Mouse (Mus musculus) adrenal gland, adult 2 months (tissue): ENCODE measurements around the gene Tfdp2. TPM values are rescaled to one million over a fixed set of nuclear protein-coding genes. Genes with fewer than 3 reads are reported as not detected.
"Not testable (repeated sequence)": the region's sequence is repeated elsewhere in the genome, so short reads cannot be mapped to it uniquely, and the experiment has no call there.

Experiments
- DNase-seq: peaks from one replicate; pipeline ENCODE4 v3.0.0; 2021
- polyA plus RNA-seq: library from polyadenylated mRNA; depleted of rRNA; stranded (reverse); fragments of >200 nt; gene quantifications from 2 replicates; pipeline ENCODE4 v1.2.3, GENCODE M21; 2012
- total RNA-seq, 2 experiments: library from RNA; stranded (reverse); gene quantifications; 2 replicates each; pipeline ENCODE4 v1.2.3; 2021

Tfdp2 gene
- total and polyA plus RNA-seq, 3 experiments: 59.4 to 76.1 (median 65.7) TPM

DNA sequence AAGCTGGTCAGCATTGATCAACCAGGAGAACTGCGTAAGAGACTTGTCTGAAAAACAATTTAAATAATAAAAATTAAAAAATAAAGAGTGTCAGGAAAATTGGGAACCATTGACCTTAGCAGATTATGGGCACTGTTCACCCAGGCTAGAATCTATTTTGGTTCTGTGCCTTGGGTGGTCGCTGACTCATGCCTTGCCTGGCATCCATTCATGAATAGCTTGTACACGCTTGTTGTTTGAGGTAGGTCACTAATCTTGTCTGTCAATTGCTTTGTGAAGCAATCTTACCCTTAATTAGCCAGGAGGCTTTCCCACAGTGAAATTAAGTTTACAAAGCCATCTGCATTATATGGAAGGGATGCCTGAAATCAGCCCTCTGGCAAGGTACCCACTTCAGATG, 112.7 kb downstream of the Tfdp2 start:
- DNase-seq: no peak

DNA sequence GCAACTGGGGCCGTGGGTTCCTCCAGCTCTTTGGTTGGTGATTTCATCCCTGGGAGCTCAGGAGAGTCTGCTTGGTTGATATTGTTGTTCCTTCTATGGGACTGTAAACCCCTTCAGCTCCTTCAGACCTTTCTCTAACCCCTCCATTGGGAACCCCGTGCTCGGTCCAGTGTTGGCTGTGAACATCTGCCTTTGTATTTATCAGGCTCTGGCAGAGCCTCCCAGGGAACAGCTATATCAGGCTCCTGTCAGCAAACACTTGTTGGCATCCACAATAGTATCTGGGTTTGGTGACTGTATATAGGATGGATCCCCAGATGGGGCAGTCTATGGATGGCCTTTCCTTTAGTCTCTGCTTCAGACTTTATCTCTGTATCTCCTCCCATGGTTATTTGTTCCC, 116.0 kb downstream of the Tfdp2 start:
- DNase-seq: no peak

DNA sequence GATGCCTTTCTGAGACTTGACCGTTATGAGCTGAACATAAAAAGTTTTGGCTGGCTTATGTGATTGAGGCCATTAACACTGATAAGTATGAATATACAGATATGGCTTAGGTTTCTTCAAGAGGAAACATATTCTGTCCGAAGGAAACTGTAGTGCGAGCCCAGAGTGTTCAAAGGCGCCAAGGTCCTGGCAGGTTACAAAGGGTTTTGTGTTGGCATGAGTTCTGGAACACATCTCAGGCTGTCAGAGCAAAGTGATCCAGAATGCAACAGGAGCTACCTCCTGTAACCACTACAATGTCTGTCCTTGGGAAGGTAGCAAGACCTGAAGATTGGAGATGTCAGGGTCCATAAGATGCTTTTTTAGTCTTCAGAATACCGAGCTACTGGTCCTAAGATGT, 123.3 kb downstream of the Tfdp2 start:
- DNase-seq: no peak

DNA sequence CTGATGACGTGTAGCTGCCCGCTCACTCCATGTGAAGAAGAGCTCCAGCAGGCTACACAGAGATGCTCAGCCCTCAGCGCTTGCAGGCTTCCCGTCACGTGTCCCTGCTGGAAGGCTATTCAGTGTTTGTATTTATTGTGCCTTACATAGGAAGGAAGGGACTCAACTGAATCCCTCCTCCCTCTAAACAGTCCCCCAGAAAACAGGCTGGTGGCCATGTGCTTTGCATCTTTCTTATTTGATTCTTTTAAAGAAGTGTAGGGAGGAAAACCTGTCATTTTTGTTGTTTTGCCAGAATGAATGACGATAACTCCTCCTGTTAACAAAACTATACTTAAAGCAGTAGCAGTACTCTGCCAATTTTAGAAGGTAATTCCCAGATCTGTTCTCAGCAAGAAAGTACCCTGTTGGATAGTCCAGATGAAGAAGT, 124.5 kb downstream of the Tfdp2 start:
- no peak for DNase-seq

DNA sequence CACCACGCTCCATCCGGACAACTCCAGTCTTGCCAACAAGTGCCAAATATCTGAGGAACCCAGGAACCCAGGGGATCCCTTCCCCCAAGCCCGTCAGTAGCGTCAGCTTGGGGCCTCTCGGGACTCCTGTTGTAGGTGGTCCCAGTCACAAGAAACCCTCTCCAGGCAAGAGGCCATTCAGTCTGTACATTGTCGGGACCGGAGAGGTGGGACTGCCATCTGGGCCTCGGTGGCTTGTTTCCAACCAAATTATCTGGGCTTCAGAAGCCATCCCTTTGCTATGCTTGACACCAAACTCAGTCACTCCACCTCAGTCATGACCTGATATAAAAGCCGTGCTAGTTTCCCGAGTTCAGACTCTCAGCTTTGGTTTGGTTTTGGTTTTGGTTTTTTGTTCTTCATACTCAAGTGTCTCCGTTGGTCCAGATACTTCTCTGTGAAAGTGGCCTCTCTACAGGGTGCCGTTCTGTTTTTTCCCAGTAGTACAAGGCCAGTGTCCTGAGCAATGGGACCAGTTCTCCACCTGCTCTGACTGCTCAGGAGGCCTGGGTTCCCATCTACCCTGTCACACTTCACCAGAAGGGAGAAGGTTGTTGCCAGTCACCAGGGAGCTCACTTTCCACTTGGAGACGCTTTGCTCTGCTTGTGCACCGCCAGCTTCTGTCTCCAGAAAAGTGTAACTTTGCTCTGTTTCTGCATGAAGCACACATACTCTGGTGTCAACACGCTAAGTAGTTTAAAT, 126.5 kb downstream of the Tfdp2 start:
- no peak for DNase-seq

DNA sequence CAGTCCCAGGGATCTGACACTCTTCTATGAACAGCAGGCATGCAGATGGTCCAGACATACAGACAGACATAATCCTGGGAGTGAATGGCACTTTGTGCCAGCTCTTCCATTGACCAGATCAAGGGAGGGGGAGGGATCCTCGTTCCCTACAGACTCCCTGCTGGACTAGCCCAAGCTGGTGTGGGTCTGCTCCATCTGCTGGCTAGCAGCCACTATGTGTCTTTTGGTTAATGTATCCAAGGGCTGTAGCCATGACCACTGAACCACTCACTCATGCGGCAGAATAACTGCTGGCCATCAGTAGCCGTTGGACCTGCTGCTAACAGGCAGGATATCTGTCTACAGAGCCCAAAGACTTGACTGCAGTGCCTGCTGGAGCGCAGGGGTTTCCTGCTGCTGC, 128.4 kb downstream of the Tfdp2 start:
- no peak for DNase-seq

DNA sequence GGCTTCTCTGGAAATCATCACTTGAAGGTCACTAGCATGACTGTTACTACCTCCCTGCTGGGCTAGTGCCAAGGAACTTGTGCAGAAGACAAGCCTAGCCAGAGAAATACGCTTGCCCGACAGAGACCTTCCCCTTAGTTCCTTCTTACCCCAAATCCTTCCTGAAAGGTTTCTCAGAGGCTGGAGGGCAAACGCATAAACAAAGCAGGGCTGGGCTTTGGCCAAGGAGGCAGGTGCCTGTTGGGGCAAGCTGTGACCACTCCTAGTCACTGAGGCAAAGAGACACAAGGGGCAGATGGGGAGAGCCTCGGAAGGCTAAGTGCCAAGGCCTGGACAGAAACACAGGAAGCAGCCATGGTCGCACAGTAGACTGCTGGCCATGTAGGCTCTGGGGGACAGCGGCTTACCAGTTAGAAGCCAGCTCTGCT, 130.4 kb downstream of the Tfdp2 start:
- peak; percentile 83 for DNase-seq

DNA sequence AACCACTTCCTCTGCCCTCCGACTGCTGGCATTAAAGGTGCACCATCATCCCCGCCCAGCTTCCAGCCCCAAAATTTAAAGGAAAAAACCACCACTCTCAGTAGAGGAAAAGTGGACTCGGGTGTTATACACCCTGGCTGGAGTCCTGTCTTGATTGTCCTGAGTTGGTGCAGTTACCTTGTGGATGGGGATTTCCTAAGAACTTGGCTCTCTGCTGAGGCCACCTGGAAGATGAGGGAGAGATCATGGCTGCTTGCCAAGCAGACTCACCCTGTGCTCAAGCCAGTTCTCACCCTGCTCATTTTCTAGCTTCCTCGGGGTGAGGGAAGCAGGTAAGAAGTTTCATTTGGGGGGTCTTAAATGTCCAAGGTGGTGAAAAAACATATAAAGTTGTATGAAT, 132.2 kb downstream of the Tfdp2 start:
- peak; percentile 25 for DNase-seq

DNA sequence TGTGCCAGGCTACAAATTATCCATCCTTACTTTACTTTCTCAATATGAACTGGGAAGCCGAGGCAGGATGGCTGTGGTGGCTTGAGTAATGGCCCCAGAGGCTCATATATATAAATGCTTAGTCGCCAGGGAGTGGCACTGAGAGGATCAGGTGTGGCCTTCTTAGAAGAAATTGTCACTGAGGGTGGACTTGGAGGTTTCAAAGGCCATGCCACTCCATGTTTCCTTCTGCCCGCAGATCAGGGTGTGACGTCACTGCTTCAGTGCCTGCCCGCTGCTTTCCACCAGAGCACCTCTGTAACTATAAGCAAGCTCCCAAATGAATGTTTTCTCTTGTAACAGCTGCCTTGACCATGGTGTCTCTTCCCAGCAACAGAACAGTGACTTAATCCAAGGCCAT, 135.1 kb downstream of the Tfdp2 start:
- DNase-seq: peak; percentile 21

DNA sequence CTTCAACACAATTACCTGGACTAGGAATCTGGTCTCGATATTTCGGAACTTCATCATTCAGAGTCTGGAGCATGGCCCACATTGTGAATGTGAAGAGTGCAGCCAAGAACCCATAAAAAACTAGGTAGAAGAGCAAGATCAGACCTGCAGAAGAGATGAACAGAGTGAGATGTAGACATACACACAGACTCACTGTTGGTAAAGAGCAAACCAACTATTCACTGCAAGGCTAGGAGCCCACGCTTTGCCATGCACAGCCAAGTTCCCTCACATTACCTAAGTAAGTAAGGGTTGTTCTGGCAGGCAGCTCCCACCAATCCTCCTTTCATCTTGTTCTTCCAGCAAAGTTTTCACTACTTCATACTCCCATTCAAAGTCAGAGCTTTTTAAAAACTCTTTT, 149.7 kb downstream of the Tfdp2 start:
- no peak for DNase-seq

DNA sequence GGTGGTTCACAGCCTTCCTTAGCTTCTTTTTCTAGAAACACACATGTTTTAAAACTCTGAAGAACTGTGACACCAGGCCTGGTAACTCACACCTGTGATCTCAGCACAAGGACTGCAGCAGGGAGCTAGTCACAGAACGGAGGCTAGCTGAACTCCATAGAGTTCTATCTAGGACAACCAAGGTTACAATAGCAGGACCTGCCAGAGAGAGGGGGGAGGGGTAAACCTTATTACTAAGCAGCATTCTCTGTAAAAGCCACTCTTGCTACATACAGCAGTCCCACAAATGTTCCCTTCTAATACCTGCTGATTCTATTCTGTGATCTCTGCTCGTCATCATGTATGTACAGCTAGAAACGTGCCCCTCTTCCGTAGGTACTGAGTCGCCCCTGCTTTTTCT, 152.8 kb downstream of the Tfdp2 start:
- DNase-seq: peak; percentile 51

DNA sequence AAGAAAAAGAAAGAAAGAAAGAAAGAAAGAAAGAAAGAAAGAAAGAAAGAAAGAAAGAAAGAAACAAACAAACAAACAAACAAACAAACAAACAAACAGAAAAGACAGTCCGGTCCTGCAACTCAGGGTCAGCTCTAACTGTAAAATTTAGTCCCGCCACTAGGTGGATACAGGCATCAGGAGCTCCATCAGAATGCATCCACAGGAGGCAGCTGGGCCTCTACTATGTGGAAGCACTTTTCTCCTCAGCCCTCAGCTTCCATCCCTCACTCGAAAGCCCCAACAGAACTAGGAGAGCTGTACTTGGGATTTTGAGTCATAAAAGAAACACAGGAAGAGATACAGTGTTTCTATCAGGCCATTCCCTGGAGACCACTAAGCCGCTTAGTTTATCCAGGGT, 153.9 kb downstream of the Tfdp2 start:
- peak; percentile 71 for DNase-seq

DNA sequence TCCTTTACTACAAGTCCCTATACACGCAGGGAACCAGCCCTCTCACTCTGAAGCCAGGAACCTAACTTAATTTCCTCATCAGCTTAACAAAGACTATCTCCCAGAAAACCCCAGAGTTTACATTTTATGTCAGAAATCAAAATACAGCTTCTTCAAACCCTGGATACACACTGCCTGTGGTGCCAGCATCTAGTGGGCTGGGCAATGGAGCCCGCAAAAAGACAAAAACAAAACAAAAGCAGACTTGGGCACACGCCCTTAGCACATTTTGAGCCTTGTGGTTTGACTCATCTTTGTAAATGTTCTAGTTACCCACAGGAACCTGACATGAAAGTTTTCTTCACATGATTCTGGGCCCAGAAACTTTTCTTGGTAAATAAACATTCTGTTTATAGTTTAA, 154.4 kb downstream of the Tfdp2 start:
- no peak for DNase-seq

DNA sequence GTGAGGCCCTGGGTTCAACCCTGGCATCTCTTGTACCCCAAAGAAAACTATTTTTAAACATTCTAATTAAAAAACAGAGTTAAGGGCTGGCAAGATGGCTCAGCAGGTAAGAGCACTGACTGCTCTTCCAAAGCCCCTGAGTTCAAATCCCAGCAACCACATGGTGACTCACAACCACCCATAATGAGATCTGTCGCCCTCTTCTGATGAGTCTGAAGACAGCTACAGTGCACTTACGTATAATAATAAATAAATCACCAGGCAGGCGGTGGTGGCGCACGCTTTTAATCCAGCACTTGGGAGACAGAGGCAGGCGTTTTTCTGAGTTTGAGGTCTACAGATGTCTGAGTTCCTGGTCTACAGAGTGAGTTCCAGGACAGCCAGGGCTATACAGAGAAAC, 155.7 kb downstream of the Tfdp2 start:
- not testable (repeated sequence) for DNase-seq

DNA sequence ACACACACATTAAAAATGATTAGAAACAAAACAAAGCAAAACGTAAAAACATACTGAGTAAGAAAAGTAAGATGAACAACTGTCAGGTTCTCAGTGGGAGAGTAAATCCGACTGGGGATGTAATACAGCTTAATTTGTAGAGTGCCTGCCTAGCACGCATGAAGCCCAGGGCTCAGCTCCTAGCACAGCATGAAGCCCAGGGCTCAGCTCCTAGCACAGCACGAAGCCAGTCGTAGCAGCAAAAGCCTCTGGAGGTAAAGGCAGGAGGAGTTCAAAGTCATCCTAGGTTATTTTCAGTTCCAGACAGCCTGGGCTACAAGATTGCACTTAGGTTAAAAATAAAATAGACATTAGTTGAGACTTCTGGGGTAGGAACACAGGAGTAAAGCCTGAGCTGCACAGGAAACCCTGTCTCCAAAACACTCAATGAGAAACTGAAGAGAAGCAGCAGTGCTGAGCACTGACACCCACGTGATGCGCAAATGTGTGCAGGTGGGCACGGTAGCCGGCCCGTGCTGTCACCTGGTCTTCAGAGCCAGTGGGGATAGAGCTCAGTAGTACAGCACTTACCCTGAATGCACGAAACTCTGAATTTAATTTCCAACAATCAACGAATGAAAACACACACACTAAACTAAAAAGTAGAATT, 157.2 kb downstream of the Tfdp2 start:
- no peak for DNase-seq

DNA sequence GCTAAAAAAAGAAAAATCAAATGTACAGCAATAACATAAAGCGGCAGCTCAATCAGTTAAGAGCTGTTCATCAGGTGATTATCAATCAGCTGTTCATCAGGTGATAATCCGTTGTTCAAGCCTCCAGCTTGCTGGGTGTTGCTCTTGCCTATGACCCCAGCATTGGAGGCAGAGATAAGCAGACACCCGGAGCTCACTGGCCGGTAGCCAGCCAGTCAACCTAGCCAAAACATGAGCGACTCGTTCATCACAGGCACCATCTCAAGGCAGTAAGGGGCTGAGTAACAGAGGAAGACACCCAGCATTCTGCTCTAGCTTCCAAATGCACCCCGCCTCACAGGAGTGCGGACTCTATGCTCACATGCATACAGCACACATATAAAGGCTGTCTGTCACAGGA, 157.7 kb downstream of the Tfdp2 start:
- DNase-seq: peak; percentile 66

DNA sequence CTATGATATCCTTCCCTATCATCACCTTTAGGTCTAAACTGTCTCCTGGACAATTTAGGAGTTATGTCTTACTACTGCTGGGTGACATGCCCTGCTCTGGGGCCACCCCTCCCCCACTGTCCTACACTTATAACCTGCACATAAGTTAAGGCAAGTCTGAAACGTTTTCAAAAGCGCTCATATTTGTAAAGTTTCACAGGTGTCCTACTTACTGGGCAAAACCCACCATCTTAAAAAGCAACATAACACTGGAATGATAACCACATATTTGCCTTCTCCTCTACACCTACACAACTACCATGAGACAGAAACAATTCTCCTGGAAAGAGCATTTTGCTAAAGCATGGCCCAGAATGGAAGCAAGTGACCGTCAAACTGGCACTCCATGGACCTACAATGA, 164.0 kb downstream of the Tfdp2 start:
- no peak for DNase-seq

DNA sequence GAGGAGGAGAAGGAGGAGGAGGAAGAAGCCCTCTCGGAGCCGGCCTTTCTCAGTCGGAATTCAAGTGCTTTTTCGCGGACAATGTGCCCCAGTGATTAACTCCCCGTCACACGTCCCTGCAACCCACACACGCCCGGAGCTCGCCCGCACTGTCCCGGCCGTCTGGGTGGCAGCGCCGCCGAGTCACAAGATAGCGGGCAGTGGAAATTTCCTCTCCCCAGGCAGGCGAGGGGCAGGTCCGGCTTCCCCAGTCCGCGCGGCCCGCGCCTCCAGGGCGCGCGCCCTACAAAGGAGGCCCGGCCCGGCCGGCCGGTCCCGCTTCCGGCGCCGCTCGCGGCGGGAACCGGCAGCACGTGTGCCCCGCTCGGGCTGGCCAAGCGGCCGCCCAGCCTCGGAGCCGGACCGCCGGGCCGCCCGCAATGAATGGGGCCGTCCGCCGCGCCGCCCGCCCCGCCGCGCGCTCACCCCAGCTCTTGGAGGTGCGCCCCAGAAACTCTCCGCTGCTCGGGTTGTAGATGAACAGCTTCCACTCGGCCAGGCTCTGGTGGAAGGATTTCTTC, 167.6 kb downstream of the Tfdp2 start:
- DNase-seq: peak; percentile 91

DNA sequence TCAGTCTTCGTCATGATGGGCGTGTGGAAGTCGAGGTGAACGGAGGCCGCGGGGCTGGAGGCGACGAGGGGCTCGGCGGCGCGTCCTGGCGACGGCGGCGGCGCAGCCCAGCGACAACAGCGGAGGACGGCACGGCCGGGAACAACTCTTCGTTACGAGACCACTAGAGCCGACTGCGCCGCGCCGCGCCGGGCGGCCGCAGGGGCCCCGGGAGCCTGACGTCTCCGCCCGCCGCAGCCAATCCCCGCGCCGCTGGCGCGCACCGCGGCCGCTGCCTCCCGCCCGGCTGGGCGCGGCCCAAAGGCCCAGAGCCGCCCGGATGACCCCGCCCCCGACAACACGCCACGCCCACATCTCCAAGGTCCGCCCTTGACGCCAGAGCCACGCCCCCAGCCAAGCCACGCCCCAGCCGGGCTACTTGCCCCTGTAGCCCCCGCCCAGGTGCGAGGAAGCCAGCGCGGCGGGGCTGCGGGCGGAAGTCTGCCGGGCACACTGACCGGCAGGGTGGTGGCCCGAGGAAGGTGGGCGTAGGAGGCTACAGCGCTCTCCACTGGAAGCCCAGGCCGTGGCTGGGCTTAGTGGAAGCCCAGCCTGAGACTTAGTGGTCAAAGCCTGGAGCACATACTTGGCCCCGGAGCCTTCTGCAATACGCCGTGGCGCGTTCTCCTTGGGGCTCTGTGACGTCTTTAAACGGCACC, 168.2 kb downstream of the Tfdp2 start, which contains the start of gene Atp1b3:
Gene Atp1b3 (minus strand): TSS at position 302 of the 698 bp plus-strand sequence.
- peak; percentile 100 for DNase-seq

DNA sequence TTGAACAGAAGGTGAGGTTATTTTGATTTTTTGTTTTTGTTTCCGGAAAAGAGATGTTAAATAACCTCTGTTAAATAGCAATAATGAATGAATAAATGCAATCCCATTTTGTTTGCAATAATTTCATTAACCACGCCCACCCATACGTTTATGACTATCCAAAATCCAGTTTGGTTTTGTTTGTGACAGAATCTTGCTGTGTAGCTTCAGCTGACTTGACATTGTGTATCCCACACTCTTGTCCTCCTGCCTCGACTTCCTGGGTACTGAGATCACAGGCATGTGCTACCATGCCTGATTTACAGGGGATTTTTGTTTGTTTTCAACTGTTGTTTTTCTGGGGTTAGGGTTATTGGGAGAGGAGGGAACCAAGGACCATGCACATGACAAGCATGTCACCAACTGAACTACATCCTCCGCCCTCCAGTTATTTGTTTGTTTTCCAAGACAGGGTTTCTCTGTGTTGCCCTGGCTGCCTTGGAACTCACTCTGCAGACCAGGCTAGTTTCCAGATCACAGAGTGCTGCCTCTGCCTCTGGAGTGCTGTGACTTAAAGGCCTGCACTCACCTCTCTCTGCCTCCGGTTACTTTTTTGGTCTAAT, 169.3 kb downstream of the Tfdp2 start:
- DNase-seq: no peak

DNA sequence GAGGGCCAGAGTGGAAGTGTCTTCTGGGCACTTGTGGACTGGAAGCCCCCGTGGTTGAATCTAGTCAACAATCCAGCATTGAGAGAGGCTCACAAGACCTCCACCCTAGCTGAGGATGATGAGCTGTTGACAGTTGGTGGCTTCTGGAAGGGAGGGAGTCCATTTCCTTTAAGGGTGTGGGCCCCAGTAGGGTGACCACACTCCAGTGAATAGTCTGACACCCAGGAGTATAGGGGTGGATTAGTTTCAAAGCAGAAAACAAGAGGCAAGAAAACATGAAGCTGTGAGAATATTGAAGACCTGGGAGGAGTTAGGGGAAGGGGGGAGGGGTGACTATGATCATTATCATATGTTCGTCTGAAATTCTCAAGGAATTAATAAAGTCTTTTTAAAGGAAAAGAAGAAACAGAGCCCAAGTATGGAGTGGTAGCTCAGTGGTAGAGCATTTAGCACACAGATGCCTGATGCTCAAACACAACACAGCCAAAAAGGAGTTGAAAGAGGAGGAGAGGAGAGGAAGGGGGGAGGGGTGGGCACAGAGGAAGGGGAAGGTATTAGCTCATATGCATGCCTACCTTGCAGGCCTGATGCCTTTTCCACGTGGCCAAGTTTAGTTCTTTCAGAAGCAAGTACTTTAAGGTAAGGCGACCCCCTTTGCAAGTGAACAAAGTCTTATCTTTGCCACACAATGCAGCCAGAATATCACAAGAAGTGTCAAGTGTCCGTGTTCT, 173.7 kb downstream of the Tfdp2 start:
- no peak for DNase-seq

DNA sequence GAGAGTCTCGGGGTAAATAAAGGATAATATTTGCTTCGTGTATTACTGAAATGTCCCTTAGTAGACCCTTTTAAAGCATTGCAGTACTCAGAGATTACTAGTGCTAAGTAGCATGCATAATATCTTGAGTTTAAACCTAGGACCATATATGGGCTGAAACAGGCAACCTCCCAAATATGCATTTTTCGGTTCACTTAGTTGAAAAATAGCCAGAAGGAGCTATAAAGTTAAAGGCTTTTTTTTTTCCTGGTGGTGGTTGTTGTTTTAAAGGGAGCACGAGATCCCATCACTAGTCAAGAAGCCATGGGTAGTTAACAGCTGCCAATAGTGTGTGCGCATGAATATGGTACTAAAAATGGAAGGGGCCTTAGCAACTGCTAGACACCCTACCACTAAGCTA, 175.0 kb downstream of the Tfdp2 start:
- no peak for DNase-seq
